Mouse (Mus musculus) E14TG2a.4 (cell line): ENCODE data around the gene Auts2.

Source experiments
- CTCF ChIP-seq: conservative IDR thresholded peaks from 2 replicates; pipeline ENCODE4 v1.5.1; 2014; ENCODE audit warnings: low read length
- NANOG ChIP-seq: IDR thresholded peaks from 2 replicates; pipeline ENCODE4 v1.6.1; 2014; ENCODE audit warnings: borderline replicate concordance, low read length, mixed read lengths
- POU5F1 ChIP-seq: IDR thresholded peaks from 2 replicates; pipeline ENCODE4 v1.6.1; 2014; ENCODE audit warnings: low read length, borderline replicate concordance

GRCm38 (mm10) chr5:132378977-132379376 lies 164.2 kb downstream of the Auts2 start:
- no peak for TF ChIP-seq CTCF
- no peak for TF ChIP-seq NANOG
- no peak for TF ChIP-seq POU5F1
